Mouse (Mus musculus) ES-E14 (cell line): ENCODE data around the gene Tesc.

Experiments used
- MAFK ChIP-seq: IDR thresholded peaks from 2 replicates; pipeline ENCODE4 v1.6.1; 2014; ENCODE audit warnings: mild to moderate bottlenecking, low read depth, low read length, inconsistent platforms; ENCODE audit not compliant: insufficient read depth
- ZC3H11A ChIP-seq: IDR thresholded peaks from 2 replicates; pipeline ENCODE4 v1.6.1; 2012; ENCODE audit warnings: low read depth, mild to moderate bottlenecking, inconsistent platforms, low read length, borderline replicate concordance

DNA sequence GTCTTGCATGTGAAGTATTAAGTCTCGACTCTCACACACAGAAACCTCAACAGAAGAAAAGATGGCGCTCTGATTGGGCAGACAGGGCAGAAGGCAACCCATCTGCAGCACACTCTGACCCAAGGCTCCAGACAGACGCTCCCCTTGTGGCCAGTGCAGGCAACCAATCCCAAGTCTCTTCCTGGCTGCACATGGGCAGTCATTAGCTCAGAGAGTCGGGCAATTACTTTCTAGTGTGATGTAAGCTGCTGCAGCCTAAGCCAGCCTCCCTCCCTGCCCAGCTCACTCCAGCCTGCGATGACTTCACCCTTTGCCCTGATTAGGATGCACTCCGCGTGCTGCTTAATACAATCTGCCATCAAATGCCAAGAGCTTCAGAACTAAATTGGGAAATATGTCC is 61.6 kb downstream of the Tesc start:
- TF ChIP-seq MAFK = no peak
- no peak for TF ChIP-seq ZC3H11A
